Mouse (Mus musculus): ENCODE results near the gene Zp3r. TPM values are rescaled to one million over a fixed set of nuclear protein-coding genes. Genes with fewer than 3 reads are reported as not detected.

Zp3r gene
- total and polyA plus RNA-seq, 2 experiments from 2014 or later = not detected

DNA sequence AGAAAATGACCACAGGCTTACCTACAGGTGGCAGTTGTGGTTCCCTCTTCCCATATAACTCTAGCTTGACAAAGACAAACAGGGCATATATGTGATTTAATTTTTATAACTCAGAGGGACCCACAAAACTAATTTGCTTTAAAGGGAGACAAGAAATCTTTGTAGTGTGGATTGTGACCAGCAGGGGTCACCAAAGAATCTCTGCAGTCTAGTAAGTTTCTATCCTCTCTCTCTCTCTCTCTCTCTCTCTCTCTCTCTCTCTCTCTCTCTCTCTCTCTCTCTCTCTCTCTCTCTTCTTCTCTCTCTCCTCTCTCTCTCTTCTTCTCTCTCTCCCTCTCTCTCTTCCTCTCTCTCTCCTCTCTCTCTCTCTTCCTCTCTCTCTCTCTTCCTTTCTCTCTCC, 53.5 kb downstream of the Zp3r start:
- ATAC-seq (ENCODE audit: insufficient read depth, low read depth) (no peak), DNase-seq (ENCODE audit: low spot score) (no peak)

DNA sequence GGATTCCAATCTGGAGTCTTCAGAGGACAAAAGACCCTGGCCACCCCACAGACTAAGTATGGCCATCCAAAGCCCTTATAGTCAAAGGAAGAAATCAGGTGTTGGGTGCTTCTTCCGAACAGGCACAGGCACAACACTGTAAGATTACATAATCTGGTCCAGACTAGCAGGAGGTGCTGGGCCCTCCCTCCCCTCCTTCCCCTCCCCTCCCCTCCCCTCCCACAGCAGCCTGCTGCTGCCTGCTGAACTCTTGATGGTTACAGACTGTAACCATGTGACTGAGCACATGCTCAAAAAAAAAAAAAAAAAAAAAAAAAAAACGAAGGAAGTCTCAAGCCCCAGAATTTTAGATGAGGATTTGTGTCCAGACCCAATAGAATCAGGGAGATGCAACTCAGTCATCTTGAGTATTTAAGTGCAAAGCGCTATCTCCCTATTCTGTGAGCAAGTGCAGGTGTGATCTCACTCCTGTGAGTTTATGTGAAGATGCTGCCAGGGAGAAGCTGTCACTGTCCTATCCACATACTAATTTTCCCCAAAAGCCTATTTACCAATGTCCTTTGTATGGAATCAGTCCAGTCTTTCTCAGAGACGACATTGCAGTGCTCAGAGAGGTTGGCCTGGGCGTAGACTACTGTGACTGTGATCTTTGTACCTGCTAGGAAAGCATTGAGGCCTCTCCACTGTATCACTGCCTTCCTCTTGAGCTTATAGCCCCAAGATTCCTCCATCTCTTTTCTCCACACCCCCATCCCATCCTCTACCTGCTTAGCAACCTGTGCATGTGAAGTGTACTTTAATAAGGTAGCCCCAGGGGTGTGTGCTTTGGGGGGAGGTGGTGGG, 77.8 kb downstream of the Zp3r start:
- TF ChIP-seq EP300 (IDR thresholded peaks at IDR 0.05; ENCODE audit: low read depth) (no peak), CTCF (IDR thresholded peaks at IDR 0.05; ENCODE audit: low read depth) (no peak)
- no peaks in the 10 kb centered on the region for H3K9me3 ChIP-seq (replicated peaks; ENCODE audit: control insufficient read depth, low read length)
- WGBS = 59% methylated on average over 5 of the region's 5 CpGs
- H3K4me2 ChIP-seq (ENCODE audit: low read depth, low read length) = no peak overlapping the region
- peak overlapping the region; percentile 55 for H3K27ac ChIP-seq (ENCODE audit: low read depth)
- peaks cover 4% of the 10 kb centered on the region for H3K4me1 ChIP-seq (ENCODE audit: control insufficient read depth, insufficient read depth)
- H3K27me3 ChIP-seq (ENCODE audit: control insufficient read depth, insufficient read depth, low read length) = no peaks in the 10 kb centered on the region
- DNase-seq (ENCODE audit: low spot score) = no peak
- 0 out of 2 replicates have a peak, but pooled peaks have one; percentile 43 for ATAC-seq (ENCODE audit: insufficient read depth, low read depth)
- H3K9ac ChIP-seq (replicated peaks; ENCODE audit: low read depth, low read length) = no peak overlapping the region
- no peak overlapping the region for H3K4me3 ChIP-seq (ENCODE audit: low read depth, low read length)
- no peaks in the 10 kb centered on the region for H3K36me3 ChIP-seq (replicated peaks; ENCODE audit: control insufficient read depth, insufficient read depth, low read length)

More for the DNA sequence above, 53.5 kb downstream of the Zp3r start:
- Histone ChIP-seq H3K27me3 (ENCODE audit: control insufficient read depth, insufficient read depth, low read length) (no peaks in the 10 kb centered on the region), H3K27ac (ENCODE audit: low read depth) (no peak overlapping the region), H3K4me3 (ENCODE audit: low read depth, low read length) (no peak overlapping the region), H3K9ac (replicated peaks; ENCODE audit: low read depth, low read length) (no peak overlapping the region), H3K9me3 (replicated peaks; ENCODE audit: control insufficient read depth, low read length) (no peaks in the 10 kb centered on the region), H3K36me3 (replicated peaks; ENCODE audit: control insufficient read depth, insufficient read depth, low read length) (no peaks in the 10 kb centered on the region), H3K4me2 (ENCODE audit: low read depth, low read length) (no peak overlapping the region), H3K4me1 (ENCODE audit: control insufficient read depth, insufficient read depth) (no peaks in the 10 kb centered on the region)
- no peak for TF ChIP-seq EP300 (IDR thresholded peaks at IDR 0.05; ENCODE audit: low read depth)
- TF ChIP-seq CTCF (IDR thresholded peaks at IDR 0.05; ENCODE audit: low read depth) = peak; percentile 50

DNA sequence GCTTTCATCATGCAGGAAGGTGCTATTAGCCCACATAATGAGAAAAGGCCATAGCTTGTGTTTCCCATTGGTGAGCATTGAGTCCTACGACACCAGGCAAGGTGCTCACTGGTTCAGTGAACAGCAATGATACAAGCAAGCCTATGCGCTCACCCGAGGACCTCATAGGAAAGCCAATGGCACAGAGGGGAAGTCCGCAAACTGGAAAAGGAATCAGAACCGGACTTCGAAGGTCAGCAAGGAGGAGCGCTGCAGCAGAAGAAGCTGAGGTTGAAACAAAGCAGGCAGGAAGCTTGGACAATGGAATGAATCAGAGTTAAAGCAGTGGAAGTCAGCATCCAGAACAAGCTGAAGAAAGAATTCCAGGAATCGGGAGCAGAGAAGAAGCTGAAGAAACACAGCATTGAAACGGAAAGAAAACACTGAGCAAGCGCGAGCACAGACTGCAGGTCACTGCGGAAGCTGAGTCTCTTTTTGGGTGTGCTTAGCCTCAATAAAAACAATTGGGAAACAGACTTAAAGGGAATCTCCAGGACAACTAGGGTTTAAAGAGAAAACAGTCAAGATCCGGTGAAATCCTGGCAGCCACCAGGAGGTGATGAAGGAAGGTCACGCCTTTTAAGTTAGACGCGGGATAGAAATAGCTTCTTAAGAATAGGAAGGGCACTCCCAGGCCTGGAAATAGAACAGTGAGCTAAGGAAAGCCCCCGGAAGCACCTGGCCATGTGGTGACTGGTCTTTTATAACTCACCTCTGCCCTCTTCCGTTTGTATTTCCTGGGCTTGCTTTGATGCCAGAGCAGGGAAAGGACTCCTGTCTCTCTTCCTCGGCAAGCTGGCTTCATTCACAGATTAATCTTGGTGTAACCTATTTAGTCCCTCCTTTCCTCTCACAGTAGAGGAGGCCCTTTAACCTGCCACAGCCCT, 78.9 kb downstream of the Zp3r start:
- Histone ChIP-seq H3K9ac (replicated peaks; ENCODE audit: low read depth, low read length) (no peak overlapping the region), H3K36me3 (replicated peaks; ENCODE audit: control insufficient read depth, insufficient read depth, low read length) (no peaks in the 10 kb centered on the region), H3K27me3 (ENCODE audit: control insufficient read depth, insufficient read depth, low read length) (no peaks in the 10 kb centered on the region), H3K4me3 (ENCODE audit: low read depth, low read length) (no peak overlapping the region), H3K9me3 (replicated peaks; ENCODE audit: control insufficient read depth, low read length) (no peaks in the 10 kb centered on the region), H3K4me2 (ENCODE audit: low read depth, low read length) (peak overlapping the region; percentile 18), H3K4me1 (ENCODE audit: control insufficient read depth, insufficient read depth) (peaks cover 4% of the 10 kb centered on the region), H3K27ac (ENCODE audit: low read depth) (peak overlapping the region; percentile 55)
- ATAC-seq (ENCODE audit: insufficient read depth, low read depth) (peak; percentile 74), DNase-seq (ENCODE audit: low spot score) (peak; percentile 61)
- no peak for TF ChIP-seq CTCF (IDR thresholded peaks at IDR 0.05; ENCODE audit: low read depth)
- TF ChIP-seq EP300 (IDR thresholded peaks at IDR 0.05; ENCODE audit: low read depth) = peak; percentile 68
- WGBS = 41% methylated on average over 19 of the region's 19 CpGs

DNA sequence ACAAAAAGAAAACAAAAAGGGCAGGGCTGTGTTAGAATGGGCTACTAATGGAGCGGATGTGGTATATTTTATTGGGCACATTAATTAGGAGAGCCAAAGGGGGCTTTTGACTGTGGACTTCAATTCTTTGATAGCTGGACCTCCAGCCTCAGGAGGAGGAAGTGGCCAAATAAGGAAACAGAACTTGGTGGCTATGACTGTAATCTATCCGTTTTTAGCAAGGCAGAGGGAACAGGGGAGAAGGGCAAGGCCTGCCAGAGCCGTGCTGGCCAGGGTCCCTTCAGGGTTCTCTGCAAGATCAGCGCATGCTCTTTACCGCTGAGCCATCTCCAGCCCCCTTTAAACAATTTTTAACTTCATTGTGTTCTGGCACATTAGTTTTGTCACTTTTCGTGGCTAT, 79.7 kb downstream of the Zp3r start:
- no peak overlapping the region for H3K4me3 ChIP-seq (ENCODE audit: low read depth, low read length)
- no peaks in the 10 kb centered on the region for H3K9me3 ChIP-seq (replicated peaks; ENCODE audit: control insufficient read depth, low read length)
- H3K9ac ChIP-seq (replicated peaks; ENCODE audit: low read depth, low read length) = no peak overlapping the region
- TF ChIP-seq EP300 (IDR thresholded peaks at IDR 0.05; ENCODE audit: low read depth) = no peak
- H3K27me3 ChIP-seq (ENCODE audit: control insufficient read depth, insufficient read depth, low read length) = no peaks in the 10 kb centered on the region
- H3K27ac ChIP-seq (ENCODE audit: low read depth) = peak overlapping the region; percentile 55
- DNase-seq (ENCODE audit: low spot score) (no peak), ATAC-seq (ENCODE audit: insufficient read depth, low read depth) (no peak)
- WGBS = 57% methylated on average over 6 of the region's 6 CpGs
- no peak overlapping the region for H3K4me2 ChIP-seq (ENCODE audit: low read depth, low read length)
- H3K36me3 ChIP-seq (replicated peaks; ENCODE audit: control insufficient read depth, insufficient read depth, low read length) = no peaks in the 10 kb centered on the region
- peaks cover 4% of the 10 kb centered on the region for H3K4me1 ChIP-seq (ENCODE audit: control insufficient read depth, insufficient read depth)

DNA sequence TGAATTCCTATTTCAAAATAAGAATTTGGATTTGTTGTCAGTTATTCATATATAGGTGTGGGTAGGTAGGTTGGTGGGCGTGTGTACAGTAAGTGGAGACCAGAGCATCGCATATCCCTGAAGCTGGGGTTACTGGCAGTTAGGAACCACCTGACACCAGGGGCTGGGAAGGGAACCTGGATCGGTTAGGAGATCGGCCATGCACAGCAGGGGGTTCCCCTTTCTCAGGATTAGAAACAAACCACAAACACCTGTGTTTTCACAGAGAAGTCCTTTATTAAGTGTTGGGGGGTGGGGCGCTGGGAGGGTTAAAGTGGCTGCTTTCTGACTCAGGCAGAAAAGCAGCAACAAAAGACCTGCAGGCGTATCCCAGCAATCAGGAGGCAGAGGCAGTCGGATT, 80.3 kb downstream of the Zp3r start:
- no peak for ATAC-seq (ENCODE audit: insufficient read depth, low read depth)
- Histone ChIP-seq H3K9me3 (replicated peaks; ENCODE audit: control insufficient read depth, low read length) (no peaks in the 10 kb centered on the region), H3K9ac (replicated peaks; ENCODE audit: low read depth, low read length) (no peak overlapping the region), H3K36me3 (replicated peaks; ENCODE audit: control insufficient read depth, insufficient read depth, low read length) (no peaks in the 10 kb centered on the region), H3K4me2 (ENCODE audit: low read depth, low read length) (no peak overlapping the region), H3K27me3 (ENCODE audit: control insufficient read depth, insufficient read depth, low read length) (no peaks in the 10 kb centered on the region), H3K4me1 (ENCODE audit: control insufficient read depth, insufficient read depth) (peaks cover 4% of the 10 kb centered on the region), H3K27ac (ENCODE audit: low read depth) (no peak overlapping the region), H3K4me3 (ENCODE audit: low read depth, low read length) (no peak overlapping the region)
- 71% methylated on average over 7 of the region's 7 CpGs for WGBS
- DNase-seq (ENCODE audit: low spot score) = no peak
- TF ChIP-seq CTCF (IDR thresholded peaks at IDR 0.05; ENCODE audit: low read depth) = no peak
- TF ChIP-seq EP300 (IDR thresholded peaks at IDR 0.05; ENCODE audit: low read depth) = no peak

Measured in heart, postnatal 0 days (tissue).